Mouse (Mus musculus) limb, embryonic 15.5 days (tissue): ENCODE data around the gene Xpot. TPM values are rescaled to one million over a fixed set of nuclear protein-coding genes. Genes with fewer than 3 reads are reported as not detected.

Experiments used
- ATAC-seq: fragments of 200-750 bp; cut with Nextera tagmentation; 2 replicates; pipeline ENCODE4 v1.8.0; 2017; ENCODE audit warnings: low read depth, moderate TSS enrichment; ENCODE audit not compliant: insufficient number of reproducible peaks, low FRiP score, low TSS enrichment
- H3K27ac ChIP-seq: fragments of 300-500 bp; sonication (generic); 2 replicates; pipeline ENCODE4 v1.5.1; 2015; ENCODE audit warnings: moderate library complexity, mild to moderate bottlenecking, inconsistent platforms
- H3K27me3 ChIP-seq: fragments of 300-500 bp; sonication (generic); 2 replicates; pipeline ENCODE4 v1.6.1; 2015; ENCODE audit warnings: inconsistent platforms
- H3K36me3 ChIP-seq: fragments of 300-500 bp; sonication (generic); 2 replicates; pipeline ENCODE4 v1.6.1; 2015; ENCODE audit warnings: inconsistent platforms
- H3K4me1 ChIP-seq: fragments of 300-500 bp; sonication (generic); 2 replicates; pipeline ENCODE4 v1.6.1; 2015; ENCODE audit warnings: inconsistent platforms
- H3K4me2 ChIP-seq: fragments of 300-500 bp; sonication (generic); 2 replicates; pipeline ENCODE4 v1.6.1; 2015; ENCODE audit warnings: mild to moderate bottlenecking, inconsistent platforms
- H3K4me3 ChIP-seq: fragments of 300-500 bp; sonication (generic); 2 replicates; pipeline ENCODE4 v1.5.1; 2015; ENCODE audit warnings: mild to moderate bottlenecking, inconsistent platforms
- H3K9ac ChIP-seq: fragments of 300-500 bp; sonication (generic); 2 replicates; pipeline ENCODE4 v1.6.1; 2015; ENCODE audit warnings: inconsistent platforms
- H3K9me3 ChIP-seq: fragments of 300-500 bp; sonication (generic); 2 replicates; pipeline ENCODE4 v1.6.1; 2016; ENCODE audit warnings: inconsistent platforms
- WGBS: fragments of 180-500 bp; shearing (Covaris S2); methylation state at CpG from one replicate; pipeline ENCODE4 v1.1.7; 2015; 5-methylcytosine and 5-hydroxymethylcytosine counted together
- polyA plus RNA-seq: library from polyadenylated mRNA; unstranded; fragments of >200 nt; fragmentation: Nextera tagmentation; extraction: Ambion mirVana; gene quantifications from 2 replicates; pipeline ENCODE4 v1.2.1, GENCODE M21; 2015

Gene Xpot
- polyA plus RNA-seq, 1 experiment from 2014 or later = 52.1 TPM

GRCm38 (mm10) chr10:121615146-121615870 is 10.8 kb downstream of the Xpot start:
- no peak overlapping the region for H3K27ac ChIP-seq
- no peak overlapping the region for H3K4me2 ChIP-seq
- H3K9me3 ChIP-seq = no peaks in the 10 kb centered on the region
- 94% methylated on average over 13 of the region's 13 CpGs for WGBS
- no peak overlapping the region for H3K4me3 ChIP-seq
- ATAC-seq = no peak
- H3K27me3 ChIP-seq = no peaks in the 10 kb centered on the region
- no peak overlapping the region for H3K9ac ChIP-seq
- peaks cover 90% of the 10 kb centered on the region for H3K36me3 ChIP-seq
- H3K4me1 ChIP-seq = no peaks in the 10 kb centered on the region

GRCm38 (mm10) chr10:121613570-121613969 is 12.6 kb downstream of the Xpot start:
- no peak overlapping the region for H3K9ac ChIP-seq
- no peak overlapping the region for H3K27ac ChIP-seq
- no peak overlapping the region for H3K4me3 ChIP-seq
- ATAC-seq = no peak
- WGBS = 83% methylated on average over 13 of the region's 13 CpGs
- no peaks in the 10 kb centered on the region for H3K9me3 ChIP-seq
- no peaks in the 10 kb centered on the region for H3K27me3 ChIP-seq
- H3K4me2 ChIP-seq = no peak overlapping the region
- no peaks in the 10 kb centered on the region for H3K4me1 ChIP-seq
- peaks cover 90% of the 10 kb centered on the region for H3K36me3 ChIP-seq

- no peaks in the 10 kb centered on the region for H3K4me1 ChIP-seq
- no peaks in the 10 kb centered on the region for H3K27me3 ChIP-seq
- H3K4me2 ChIP-seq = no peak overlapping the region
- no peak overlapping the region for H3K4me3 ChIP-seq
- no peak for ATAC-seq
- no peaks in the 10 kb centered on the region for H3K9me3 ChIP-seq
- no peak overlapping the region for H3K27ac ChIP-seq
- H3K9ac ChIP-seq = no peak overlapping the region
- WGBS = 88% methylated on average over 6 of the region's 6 CpGs
- H3K36me3 ChIP-seq = peaks cover 89% of the 10 kb centered on the region
Measured at GRCm38 (mm10) chr10:121612448-121612847, 13.7 kb downstream of the Xpot start.

- H3K4me2 ChIP-seq = no peak overlapping the region
- H3K4me3 ChIP-seq = no peak overlapping the region
- H3K4me1 ChIP-seq = no peaks in the 10 kb centered on the region
- H3K9ac ChIP-seq = no peak overlapping the region
- no peak for ATAC-seq
- H3K9me3 ChIP-seq = no peaks in the 10 kb centered on the region
- H3K36me3 ChIP-seq = peaks cover 89% of the 10 kb centered on the region
- 81% methylated on average over 10 of the region's 10 CpGs for WGBS
- H3K27me3 ChIP-seq = no peaks in the 10 kb centered on the region
- no peak overlapping the region for H3K27ac ChIP-seq
Measured at GRCm38 (mm10) chr10:121611587-121611986, 14.5 kb downstream of the Xpot start.

GRCm38 (mm10) chr10:121608177-121608576 is 18.0 kb downstream of the Xpot start:
- no peaks in the 10 kb centered on the region for H3K9me3 ChIP-seq
- no peak for ATAC-seq
- H3K27ac ChIP-seq = no peak overlapping the region
- no peak overlapping the region for H3K9ac ChIP-seq
- H3K4me1 ChIP-seq = no peaks in the 10 kb centered on the region
- peaks cover 91% of the 10 kb centered on the region for H3K36me3 ChIP-seq
- WGBS = 87% methylated on average over 10 of the region's 10 CpGs
- H3K27me3 ChIP-seq = no peaks in the 10 kb centered on the region
- no peak overlapping the region for H3K4me2 ChIP-seq
- no peak overlapping the region for H3K4me3 ChIP-seq

GRCm38 (mm10) chr10:121604632-121605344 is 21.3 kb downstream of the Xpot start:
- WGBS = 93% methylated on average over 13 of the region's 13 CpGs
- peaks cover 96% of the 10 kb centered on the region for H3K36me3 ChIP-seq
- no peak overlapping the region for H3K4me2 ChIP-seq
- H3K27ac ChIP-seq = no peak overlapping the region
- no peaks in the 10 kb centered on the region for H3K27me3 ChIP-seq
- no peak for ATAC-seq
- no peak overlapping the region for H3K9ac ChIP-seq
- no peaks in the 10 kb centered on the region for H3K9me3 ChIP-seq
- H3K4me3 ChIP-seq = no peak overlapping the region
- no peaks in the 10 kb centered on the region for H3K4me1 ChIP-seq

GRCm38 (mm10) chr10:121603556-121603955 is 22.6 kb downstream of the Xpot start:
- WGBS = 81% methylated on average over 4 of the region's 4 CpGs
- no peak overlapping the region for H3K4me3 ChIP-seq

GRCm38 (mm10) chr10:121601272-121601671 is 24.9 kb downstream of the Xpot start:
- no peaks in the 10 kb centered on the region for H3K9me3 ChIP-seq
- H3K27ac ChIP-seq = no peak overlapping the region
- H3K4me2 ChIP-seq = no peak overlapping the region
- no peaks in the 10 kb centered on the region for H3K27me3 ChIP-seq
- no peak for ATAC-seq
- H3K9ac ChIP-seq = no peak overlapping the region
- peaks cover 97% of the 10 kb centered on the region for H3K36me3 ChIP-seq
- 64% methylated on average over 6 of the region's 6 CpGs for WGBS
- no peak overlapping the region for H3K4me3 ChIP-seq
- H3K4me1 ChIP-seq = no peaks in the 10 kb centered on the region

More at GRCm38 (mm10) chr10:121603556-121603955, 22.6 kb downstream of the Xpot start:
- H3K4me2 ChIP-seq = no peak overlapping the region
- no peaks in the 10 kb centered on the region for H3K4me1 ChIP-seq
- no peaks in the 10 kb centered on the region for H3K27me3 ChIP-seq
- peaks cover 99% of the 10 kb centered on the region for H3K36me3 ChIP-seq
- no peak overlapping the region for H3K9ac ChIP-seq
- H3K9me3 ChIP-seq = no peaks in the 10 kb centered on the region
- no peak overlapping the region for H3K27ac ChIP-seq
- no peak for ATAC-seq

- H3K9me3 ChIP-seq = no peaks in the 10 kb centered on the region
- no peak overlapping the region for H3K9ac ChIP-seq
- no peaks in the 10 kb centered on the region for H3K27me3 ChIP-seq
- no peak overlapping the region for H3K4me2 ChIP-seq
- H3K27ac ChIP-seq = no peak overlapping the region
- peaks cover 86% of the 10 kb centered on the region for H3K36me3 ChIP-seq
- no peak overlapping the region for H3K4me3 ChIP-seq
- ATAC-seq = no peak
- no peaks in the 10 kb centered on the region for H3K4me1 ChIP-seq
- 84% methylated on average over 9 of the region's 9 CpGs for WGBS
Measured at GRCm38 (mm10) chr10:121596580-121596979, 29.6 kb downstream of the Xpot start.

GRCm38 (mm10) chr10:121591106-121591505 is 35.0 kb downstream of the Xpot start:
- Histone ChIP-seq H3K36me3 (peaks cover 54% of the 10 kb centered on the region), H3K4me2 (no peak overlapping the region), H3K27ac (no peak overlapping the region), H3K4me3 (no peak overlapping the region), H3K27me3 (no peaks in the 10 kb centered on the region), H3K4me1 (0 out of 2 replicates have a peak, but pooled peaks cover 2% of the 10 kb centered on the region), H3K9me3 (no peaks in the 10 kb centered on the region), H3K9ac (no peak overlapping the region)
- 84% methylated on average over 14 of the region's 14 CpGs for WGBS
- ATAC-seq = no peak

GRCm38 (mm10) chr10:121587371-121587840 is 38.7 kb downstream of the Xpot start:
- Histone ChIP-seq H3K27ac (peak overlapping the region; percentile 82; the same call in 1 of the 2 replicates), H3K4me2 (peak overlapping the region; percentile 63), H3K27me3 (no peaks in the 10 kb centered on the region), H3K4me3 (peak overlapping the region; percentile 85), H3K4me1 (peaks cover 11% of the 10 kb centered on the region; the same call in 1 of the 2 replicates), H3K9ac (peak overlapping the region; percentile 87; the same call in 1 of the 2 replicates), H3K36me3 (peaks cover 44% of the 10 kb centered on the region), H3K9me3 (no peaks in the 10 kb centered on the region)
- WGBS = 56% methylated on average over 6 of the region's 6 CpGs
- no peak for ATAC-seq
